Mouse (Mus musculus) gastrocnemius, postnatal 10 days (tissue): ENCODE measurements around the gene Sec13. TPM values are rescaled to one million over a fixed set of nuclear protein-coding genes. Genes with fewer than 3 reads are reported as not detected.
"Not testable (repeated sequence)": the region's sequence is repeated elsewhere in the genome, so short reads cannot be mapped to it uniquely, and the experiment has no call there.

Experiments
- DNase-seq: peaks from one replicate; pipeline ENCODE4 v3.0.0; 2021; ENCODE audit warnings: mixed read lengths
- long read RNA-seq, 2 experiments: library from polyadenylated mRNA; stranded (forward); transcript quantifications; one replicate each; pipeline ENCODE4 v2.0.0; 2021
- total RNA-seq, 2 experiments: library from RNA; stranded (reverse); gene quantifications; 2 replicates each; pipeline ENCODE4 v1.2.3; 2021

The Sec13 gene
- total RNA-seq: 10 to 100 TPM; 84.8 to 92.2 TPM
- long read RNA-seq, experiment 1, transcript Sec13-201 (9 exons, 1,353 nt): major isoform, 78 of 94 reads
- long read RNA-seq, experiment 1, partial matches to known transcripts: 10 of 94 reads
- long read RNA-seq, experiment 1, other reads (novel, unspliced or antisense): 6 of 94 reads
- long read RNA-seq, experiment 2, transcript Sec13-201 (9 exons, 1,353 nt): major isoform, 87 of 97 reads
- long read RNA-seq, experiment 2, partial matches to known transcripts: 3 of 97 reads
- long read RNA-seq, experiment 2, other reads (novel, unspliced or antisense): 7 of 97 reads

DNA sequence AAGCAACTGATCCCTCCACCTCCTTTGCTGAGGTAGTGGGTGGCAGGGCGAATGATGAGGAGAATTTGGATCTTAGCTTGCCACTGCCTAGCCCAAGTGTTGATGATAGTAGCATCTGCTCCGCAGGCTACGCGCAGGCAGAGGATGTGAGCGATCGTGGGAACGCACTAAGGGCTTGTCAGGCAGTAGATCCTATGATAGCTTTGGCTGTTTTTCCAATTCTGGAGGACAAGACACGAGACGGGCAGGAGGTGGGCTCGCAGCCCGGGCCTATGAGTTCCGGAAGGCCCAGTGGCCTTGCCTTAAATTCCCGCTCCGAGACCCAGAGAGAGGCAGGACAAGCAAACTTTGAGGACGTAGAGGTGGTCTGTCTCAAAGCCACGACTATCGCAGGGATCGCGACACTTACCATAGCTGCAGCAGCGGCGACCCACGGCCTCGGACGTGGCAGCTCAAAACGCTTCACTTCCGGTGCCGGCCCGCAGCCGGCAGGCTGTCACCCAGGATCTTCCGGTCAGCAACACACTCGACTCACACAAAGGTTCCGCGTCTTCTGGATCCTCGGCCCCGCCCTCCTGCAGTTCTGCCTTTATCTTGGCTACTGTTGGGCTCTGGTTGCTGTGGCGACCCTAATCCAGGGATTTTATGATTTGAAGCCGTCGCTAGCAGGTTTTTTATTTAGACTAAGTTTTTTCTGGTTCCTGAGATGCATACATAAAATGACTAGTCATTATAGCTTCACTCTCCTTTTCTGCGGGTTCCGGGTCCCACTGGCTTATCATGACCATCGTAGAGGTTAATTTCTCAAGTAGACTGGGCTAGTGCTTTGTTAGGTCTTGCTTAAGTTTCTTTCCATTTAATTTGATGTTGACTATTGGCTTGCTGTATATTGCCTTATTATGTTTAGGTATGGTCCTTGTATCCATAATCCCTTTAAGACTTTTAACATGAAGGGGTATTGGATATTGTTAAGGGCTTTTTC lies at the start of gene Sec13:
TSS of gene Sec13 (minus strand) at position 508 of the 982 bp plus-strand sequence.
- DNase-seq: peak; percentile 83

DNA sequence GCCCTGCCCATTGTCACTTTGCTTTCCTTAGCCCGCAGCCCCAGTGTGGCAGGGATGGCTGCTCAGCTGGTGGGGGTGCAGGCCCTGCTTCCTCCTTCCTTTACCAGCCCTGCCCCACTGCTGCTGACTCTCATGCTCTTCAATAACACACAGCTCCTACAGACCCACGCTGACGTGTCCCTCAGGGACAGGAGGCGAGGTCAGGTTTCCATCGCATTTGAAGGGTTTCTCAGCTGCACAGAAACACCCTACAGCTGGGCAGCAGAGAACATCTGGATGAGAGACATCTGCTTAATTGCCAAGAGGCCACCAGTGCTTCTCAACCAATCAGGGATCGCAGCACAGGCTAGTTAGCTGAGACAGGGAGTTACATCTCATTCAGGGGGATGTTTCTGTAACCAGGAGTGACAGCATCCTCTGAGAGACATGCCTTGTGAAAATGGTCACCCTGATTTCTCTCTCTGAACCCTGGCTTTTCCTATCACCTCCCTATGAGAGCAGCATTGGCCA lies 47.0 kb upstream of the Sec13 start:
- DNase-seq: no peak

DNA sequence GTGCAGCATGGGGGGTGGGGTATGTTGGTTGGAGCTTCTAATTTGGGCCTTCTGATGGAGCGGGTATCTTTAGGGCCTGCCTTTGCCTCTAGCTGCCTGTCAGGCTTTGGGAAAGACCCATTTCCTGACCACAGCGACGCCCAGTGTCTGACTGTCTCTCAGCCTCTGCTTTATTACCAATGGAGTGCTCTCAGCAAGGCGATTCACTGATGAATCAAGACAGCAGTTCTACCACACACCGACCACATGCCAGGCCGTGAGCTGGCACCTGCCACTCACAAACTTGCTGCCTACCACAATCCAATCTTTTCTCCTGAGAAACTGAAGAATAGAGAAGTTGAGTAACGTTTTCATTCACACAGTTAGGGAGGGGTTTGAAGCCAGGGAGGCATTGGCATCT lies 45.1 kb upstream of the Sec13 start:
- no peak for DNase-seq

DNA sequence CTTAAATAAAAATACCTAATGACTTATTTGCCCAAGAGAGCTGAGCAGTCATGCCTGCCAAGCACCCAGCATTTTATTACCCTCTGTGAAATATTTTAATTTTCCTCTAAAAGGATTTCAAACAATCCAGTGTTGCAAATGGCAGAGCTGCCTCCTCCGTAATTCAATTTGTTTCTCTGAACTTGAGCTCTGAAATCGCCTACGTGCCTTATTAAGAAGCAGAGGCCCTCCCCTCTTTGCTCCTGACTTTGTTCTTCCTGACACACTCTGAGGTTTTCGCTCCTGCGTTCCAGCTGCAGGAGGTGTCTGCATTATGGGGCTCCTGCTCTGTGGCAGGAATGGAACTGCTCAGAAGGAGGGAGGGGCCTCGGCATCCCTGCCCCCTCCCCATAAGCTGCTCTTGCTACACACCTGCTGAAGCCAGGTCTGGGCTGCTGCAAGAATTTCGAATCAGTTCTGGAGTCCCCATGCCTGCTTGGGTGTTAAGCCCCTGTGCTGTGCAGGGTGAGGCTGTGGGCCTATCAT lies 37.7 kb upstream of the Sec13 start:
- DNase-seq: no peak

DNA sequence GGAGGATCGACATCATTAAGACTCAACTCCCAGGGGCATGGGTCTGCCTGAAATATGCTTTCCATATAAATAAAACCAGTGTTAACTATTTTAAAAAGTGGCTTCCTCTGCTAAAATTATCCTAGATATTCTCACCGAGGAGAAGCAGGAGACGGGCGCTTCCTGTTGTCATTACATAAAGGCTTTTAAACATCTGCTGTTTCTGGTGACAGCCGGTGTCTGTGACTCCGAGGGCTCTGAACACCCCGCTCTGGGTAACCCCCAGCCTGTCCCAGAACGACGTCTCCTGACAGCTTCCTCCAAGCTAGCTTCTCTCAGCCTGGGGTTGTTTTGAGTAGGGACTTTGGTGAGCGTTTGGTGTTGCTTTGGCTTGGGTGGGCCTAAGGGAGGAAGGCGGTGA lies 28.3 kb upstream of the Sec13 start:
- no peak for DNase-seq

DNA sequence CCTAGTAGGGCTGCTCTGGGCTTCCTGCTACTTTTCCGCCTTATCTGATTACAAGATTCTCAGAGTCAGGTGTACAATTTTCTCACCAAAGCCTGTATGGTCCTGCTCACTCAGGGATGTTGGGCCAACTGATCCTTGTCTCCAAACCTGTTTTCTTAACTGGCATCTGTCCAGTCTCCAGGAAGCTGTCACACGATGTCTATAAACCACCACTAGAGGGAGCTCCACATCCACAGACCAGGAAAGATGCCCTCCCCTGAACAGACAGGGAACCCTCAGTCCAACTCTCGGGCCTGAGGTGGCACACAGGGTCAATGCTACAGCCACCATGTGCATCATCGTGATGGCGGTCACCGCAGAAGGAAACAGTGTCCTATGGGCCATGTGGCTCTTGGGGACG lies 21.1 kb upstream of the Sec13 start:
- DNase-seq: peak; percentile 34

DNA sequence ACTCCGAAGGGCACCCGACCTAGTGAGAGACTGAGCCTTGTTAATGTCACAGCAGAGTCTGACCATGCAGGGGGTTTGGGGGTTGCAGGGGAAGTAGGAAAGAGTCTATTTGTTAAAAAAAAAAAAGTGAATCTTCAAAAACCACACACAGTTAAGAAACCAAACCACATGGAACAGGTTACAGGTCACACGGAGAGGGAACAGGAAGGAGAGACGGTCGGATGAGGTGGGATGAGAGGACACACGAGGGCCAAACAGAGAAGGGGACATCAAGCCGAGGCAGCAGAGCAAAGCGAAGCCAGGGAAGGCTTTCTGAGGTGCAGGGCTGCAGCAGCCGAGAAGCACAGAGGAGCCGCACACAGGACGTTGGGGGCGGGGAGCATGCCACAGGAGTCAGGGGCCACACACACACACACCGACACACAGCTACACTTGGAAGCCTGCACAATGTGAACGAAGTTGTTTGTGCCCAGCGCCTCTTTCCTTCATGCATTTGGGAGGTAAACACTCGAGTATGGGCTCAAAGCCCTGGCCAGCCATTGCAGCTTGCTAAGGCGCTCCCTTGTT lies 8.7 kb upstream of the Sec13 start:
- DNase-seq: no peak

DNA sequence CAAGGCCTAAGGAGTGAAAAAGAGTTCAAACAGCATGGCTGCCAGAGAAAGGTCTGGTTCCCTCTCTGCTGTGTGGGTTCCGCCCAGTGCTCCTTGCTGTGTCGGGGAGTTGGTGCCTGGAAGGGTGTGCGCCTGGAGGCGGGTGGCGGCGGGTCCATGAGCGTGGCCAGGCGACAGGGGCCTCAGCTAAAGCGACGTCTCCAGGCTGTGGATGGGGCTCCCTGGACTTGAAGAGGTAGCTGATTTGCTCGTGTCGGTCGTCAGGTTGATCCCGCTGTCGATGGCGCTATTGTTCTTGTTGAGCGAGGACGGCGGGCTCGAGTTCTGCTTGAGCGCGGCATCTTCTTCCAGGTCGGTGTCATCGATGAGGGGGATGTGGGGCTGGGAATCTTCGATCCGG lies 7.8 kb upstream of the Sec13 start:
- no peak for DNase-seq

DNA sequence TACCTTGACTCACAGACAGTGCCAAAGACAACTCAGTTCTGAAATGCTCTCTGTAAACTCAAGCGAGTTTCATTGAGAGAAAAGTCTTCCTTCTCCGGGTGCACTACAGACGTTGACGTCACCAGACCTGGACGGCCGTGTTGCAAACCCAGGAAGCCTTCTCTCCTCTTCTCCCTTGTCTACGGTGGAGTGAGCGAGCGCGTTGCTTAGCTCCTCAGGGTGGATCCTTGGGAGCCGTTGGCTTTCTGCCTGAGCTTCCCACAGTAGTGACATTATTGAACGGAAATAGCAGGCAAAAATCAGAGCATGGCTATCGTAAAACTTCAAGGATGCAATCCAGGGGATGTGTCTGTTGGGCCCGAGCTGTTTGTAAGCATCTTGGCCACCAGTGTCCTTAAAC lies 6.7 kb upstream of the Sec13 start:
- no peak for DNase-seq

DNA sequence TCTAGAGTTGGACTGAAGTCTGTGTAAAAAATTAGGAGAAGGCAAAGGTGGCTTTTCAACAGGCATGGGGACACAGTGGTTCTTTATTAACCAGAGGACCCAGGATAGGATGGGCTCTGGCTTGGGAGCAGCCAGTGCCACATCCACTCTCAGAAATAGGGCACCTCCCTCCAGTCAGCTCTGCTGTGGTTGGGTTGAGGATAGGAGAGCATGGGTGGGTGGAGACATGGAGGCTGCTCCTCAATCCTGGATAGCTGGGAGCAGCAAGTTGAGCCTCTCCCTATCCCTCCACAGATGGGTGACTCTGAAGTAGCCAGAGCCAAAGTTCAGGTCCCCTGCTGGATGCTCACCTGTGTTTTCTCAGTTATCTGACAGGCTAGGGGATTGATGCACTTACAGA lies 4.6 kb upstream of the Sec13 start:
- no peak for DNase-seq

DNA sequence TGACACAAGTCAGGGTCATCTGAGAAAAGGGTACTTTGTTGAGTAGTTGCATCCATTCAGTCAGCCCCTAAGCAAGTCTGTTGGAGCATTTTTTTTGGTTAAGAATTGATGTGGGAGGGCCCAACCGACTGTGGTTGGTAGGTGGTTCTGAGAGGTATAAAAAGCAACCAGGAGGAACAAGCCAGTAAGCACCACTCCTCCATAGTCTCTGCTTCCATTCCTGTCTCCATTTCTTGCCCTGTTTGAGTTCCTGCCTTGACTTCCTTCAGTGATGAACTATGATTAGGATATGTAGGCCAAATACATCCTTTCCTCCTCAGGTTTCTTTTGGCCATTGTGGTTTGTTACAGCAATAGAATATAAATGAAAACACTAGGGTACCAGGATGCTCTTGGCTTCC lies 2.6 kb upstream of the Sec13 start:
- no peak for DNase-seq

DNA sequence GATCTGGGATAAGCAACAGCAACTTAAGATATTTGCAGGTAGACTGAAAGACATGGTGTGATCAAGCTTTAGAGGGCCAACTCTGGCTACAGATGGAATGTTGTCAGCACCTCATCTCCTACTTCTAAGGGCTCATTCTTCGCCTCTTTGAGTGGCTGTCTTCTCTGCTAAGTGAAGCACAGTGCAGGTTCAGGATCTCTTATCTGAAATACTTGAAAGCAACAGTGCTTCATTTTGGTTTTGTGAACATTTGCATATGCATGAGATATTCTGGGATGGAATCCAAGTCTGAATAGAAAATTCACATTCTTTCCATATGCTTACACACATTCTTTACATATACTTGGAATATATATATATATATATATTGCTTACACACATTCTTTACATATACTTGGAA lies 1.8 kb upstream of the Sec13 start:
- no peak for DNase-seq

DNA sequence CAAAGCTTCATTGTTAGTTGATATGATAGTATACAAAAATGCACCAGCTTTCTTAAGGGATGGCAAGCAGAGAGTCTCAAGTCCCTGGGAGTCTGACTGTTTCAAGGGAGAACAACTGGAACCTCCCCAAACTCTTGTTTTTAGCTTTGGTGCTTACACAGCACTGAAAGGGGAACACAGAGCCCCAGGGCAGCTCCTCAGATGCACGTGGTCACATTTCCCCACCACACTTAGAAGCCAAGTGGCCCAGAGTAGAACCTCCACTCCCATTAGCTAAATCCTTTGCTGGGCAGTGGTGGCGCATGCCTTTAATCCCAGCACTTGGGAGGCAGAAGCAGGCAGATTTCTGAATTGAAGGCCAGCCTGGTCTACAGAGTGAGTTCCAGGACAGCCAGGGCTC lies 882 bp upstream of the Sec13 start:
- no peak for DNase-seq

DNA sequence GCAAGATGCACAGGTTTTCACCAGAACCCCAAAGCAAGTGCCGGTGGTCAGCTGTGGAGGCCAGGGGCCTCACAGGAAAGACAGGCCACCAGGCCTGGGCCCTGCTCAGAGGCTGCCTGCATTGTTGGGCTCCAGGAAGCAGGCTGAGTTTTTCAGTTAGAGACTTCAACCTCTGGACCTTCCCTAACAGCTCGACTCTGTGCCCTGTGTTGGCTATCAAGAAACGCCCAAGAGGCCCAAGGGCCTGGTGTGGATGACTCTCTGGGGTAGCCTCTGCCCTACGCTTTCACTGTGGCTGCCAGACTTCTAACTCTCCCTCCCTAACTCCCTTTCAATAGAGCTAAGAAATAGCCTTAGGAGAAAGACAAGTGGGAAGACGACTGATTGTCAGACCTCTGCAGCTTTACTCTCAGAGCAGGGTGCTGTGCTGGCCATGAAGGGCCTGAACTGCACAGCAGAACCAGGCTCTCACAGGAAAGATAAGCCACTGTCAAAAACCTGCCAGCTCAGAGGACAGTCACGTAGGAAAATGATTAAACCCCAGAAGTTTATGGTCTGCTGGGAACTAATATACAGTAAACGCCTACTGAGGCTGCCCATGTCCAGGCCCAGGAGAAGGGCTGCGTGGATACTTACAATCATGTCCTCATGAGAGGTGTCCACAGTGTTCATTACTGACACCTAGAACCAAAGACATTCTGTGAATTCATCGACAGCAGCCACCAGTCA lies 3.1 kb downstream of the Sec13 start:
- DNase-seq: no peak

DNA sequence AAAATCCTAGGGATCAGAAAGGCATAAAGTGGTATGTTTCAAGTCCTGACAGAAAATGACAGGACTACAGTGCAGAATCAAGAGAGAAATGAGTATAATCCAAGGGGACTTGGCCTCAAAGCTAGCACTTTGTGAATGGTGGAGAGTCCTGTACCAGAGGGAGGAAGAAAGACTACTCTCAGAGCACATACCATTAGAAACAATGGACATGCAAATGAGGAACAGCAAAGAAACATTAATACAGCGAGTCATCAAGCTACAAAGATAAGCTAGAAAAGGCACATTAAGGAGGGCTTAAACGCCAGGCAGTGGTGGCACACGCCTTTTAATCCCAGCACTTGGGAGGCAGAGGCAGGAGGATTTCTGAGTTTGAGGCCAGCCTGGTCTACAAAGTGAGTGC lies 9.2 kb downstream of the Sec13 start:
- no peak for DNase-seq

DNA sequence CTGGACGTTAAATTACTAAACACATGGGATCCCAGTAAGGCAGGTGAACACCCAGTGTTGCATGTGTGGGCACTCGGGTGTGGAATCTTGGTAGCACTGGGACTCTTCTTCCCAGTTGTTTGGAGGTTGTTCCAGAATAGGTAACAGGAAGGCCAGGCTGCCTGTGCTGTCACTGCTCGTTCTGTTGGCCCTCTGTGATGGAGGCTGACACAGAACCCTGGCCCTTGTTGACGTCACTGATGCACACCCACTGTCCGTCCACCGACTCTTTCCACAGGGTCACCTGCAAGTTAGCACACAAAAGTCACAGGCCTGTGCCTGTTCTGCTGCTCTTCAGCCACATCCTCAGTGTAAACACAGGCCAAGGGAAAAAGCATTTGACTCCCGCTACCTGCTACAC lies 12.4 kb downstream of the Sec13 start:
- DNase-seq: no peak

DNA sequence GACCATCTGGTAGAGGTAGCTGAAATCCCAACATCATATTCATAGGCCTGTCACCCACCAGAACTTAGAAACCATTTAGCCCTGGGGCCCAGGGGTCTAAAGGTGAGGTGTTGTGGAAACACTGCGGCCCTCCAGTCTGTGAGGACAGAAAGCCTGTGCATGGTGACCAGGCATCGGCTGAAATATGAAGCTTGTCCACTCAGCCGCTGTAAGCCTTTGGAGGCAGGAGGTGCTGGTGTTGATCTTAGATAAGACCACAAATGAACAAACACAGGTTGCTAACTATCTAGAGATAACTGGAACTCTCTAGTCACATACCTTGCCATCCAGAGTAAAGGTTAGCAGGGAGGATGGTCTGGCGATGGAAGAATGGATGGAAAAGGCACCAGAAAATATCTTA lies 19.5 kb downstream of the Sec13 start:
- DNase-seq: no peak

DNA sequence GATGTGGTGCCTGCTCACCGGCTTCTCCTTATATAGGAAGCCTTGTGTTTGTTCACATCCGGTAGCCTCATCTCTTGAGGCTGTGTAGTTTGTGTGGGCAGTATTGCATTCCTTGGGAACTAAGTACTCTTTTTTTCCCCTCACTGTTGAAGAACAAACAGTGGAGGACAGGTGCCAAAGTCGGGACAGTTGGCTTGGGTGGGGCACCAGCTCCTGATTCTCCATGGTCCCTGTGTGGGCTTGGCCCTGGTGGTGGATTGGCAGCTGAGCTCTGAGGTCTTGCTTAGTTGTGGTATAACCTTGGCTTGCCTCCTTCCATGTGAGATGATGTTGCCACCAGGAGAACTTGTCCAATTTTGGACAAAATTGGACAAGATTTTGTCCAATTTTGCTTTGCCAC lies 20.7 kb downstream of the Sec13 start, which contains the start of gene Ghrl:
TSS of gene Ghrl (minus strand) at position 3 of the 400 bp plus-strand sequence.
- no peak for DNase-seq

DNA sequence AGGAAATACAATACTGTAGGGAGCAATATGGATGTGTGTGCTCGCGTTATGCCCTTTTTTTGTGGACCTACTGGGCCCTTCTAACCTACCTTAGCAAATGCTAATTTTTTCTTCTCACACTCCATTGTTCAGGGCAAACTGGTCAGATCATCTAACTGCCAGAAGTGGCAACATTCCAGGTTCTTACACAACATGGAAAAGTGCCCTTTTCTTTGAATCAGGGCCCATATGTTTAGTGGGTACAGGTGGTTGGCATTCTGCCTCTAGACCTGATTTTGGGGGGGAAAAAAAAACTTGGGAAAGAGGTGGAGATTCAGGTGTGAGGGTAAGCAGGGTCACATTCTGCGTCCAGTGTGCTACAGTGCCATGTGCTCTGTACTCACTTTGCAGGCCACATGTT lies 23.0 kb downstream of the Sec13 start:
- no peak for DNase-seq

DNA sequence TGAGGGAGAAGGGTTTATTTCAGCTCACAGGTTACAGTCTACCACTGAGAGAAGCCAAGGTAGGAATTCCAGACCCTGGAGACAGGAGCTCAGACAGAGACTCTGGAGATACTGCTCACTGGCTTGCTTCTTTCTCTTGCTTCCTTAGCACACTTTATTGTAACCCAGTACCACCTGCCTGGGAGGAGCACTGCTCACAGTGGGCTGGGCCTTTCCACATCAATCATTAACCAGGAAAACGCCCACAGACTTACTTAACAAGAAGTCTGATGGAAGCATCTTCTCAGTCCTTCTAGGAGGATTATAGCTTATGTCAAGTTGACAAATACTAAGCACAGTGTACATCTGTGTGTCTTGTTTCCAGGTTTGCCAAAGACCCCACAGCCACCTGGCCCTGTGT lies 25.7 kb downstream of the Sec13 start:
- no peak for DNase-seq

DNA sequence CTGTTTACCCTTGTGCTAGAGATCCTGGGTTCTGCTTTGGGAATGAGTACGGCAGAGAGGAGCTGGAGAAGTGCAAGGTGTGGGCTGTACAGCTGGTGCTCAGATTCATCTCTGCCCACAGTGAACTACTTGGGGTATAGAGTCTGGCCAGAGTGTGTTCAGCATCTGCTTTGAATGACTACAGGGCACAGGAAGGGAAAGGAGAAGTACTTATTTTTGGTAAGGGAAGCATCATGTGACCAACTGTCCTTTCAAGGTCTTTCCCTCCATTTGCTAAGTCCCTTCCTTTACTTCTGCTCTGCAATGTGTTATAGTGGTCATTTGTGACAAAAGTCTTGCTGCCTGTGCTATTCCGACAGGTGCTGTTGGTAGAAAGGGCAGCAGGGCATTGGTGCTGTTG lies 26.3 kb downstream of the Sec13 start:
- no peak for DNase-seq

DNA sequence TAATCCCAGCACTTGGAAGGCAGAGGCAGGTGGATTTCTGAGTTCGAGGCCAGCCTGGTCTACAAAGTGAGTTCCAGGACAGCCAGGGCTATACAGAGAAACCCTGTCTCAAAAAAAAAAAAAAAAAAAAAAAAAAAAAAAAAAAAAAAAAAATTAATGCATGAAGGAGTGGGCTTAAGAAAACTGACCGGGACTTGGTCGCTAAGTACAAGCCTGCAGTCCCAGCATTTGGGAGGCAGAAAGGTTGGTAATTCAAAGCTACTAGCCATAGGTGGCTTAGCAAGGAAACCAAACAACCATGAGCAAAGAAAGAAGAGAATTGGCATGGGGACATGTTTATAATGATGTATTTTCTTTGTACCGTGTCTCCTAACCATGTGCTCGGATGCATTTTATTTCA lies 27.2 kb downstream of the Sec13 start:
- DNase-seq: not testable (repeated sequence)
